ENCODE assay signal across 22 mouse cellular contexts in the genomic region with DNA sequence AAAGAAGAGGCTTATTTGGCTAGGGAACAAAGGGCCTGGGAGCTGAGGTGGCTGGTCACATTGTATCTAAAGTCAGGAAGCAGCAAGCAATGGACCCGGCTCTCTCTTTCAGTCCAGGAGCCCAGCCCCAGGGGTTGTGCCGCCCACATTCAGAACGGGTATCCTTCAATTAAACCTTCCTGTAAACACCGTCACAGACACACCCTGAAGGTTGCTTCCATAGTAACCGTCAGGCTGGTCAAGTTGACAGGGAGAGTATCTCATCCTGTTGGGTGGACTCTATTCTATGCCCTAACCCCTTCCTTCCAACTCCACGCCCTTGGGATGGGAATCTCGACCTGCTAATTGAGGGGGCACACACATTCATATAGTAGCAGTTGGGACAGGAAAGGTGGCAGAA.
"Had no signal": no experiment of that assay in that cellular context is flagged by ENCODE, and none has a peak within 500 bp of the region (broad histone marks: within the 10 kb centered on the region; RNA-seq: fewer than 3 reads in every experiment).

No protein-coding gene starts in this region.

- H3K9me3 ChIP-seq: heart, embryonic 13.5 days; hindbrain, embryonic 13.5 days; hindbrain, embryonic 15.5 days; limb, embryonic 13.5 days; limb, embryonic 15.5 days had no signal

- H3K27me3 ChIP-seq: heart, embryonic 15.5 days; hindbrain, embryonic 13.5 days; hindbrain, embryonic 15.5 days; limb, embryonic 15.5 days; liver, embryonic 12.5 days had no signal

- H3K36me3 ChIP-seq: heart, embryonic 13.5 days; heart, embryonic 15.5 days; hindbrain, embryonic 13.5 days; hindbrain, embryonic 15.5 days; limb, embryonic 13.5 days; limb, embryonic 15.5 days; liver, embryonic 12.5 days had no signal

- DNase-seq: gastrocnemius, postnatal 14 days; gastrocnemius, postnatal 36 days; heart, adult 11 months; heart, adult 2 months; heart, postnatal 14 days; heart, postnatal 36 days; kidney, adult 11 months; kidney, adult 2 months; kidney, postnatal 10 days; kidney, postnatal 25 days; kidney, postnatal 4 days; layer of hippocampus, adult 9-11 months; layer of hippocampus, postnatal 36 days; left cerebral cortex, postnatal 4 days had no signal

- H3K9ac ChIP-seq: heart, embryonic 13.5 days; heart, embryonic 15.5 days; hindbrain, embryonic 13.5 days; hindbrain, embryonic 15.5 days; limb, embryonic 13.5 days; limb, embryonic 15.5 days; liver, embryonic 12.5 days had no signal

- H3K4me3 ChIP-seq: heart, adult 2 months; heart, embryonic 13.5 days; heart, embryonic 15.5 days; hindbrain, embryonic 13.5 days; hindbrain, embryonic 15.5 days; limb, embryonic 13.5 days; limb, embryonic 15.5 days; liver, embryonic 12.5 days had no signal

- H3K4me1 ChIP-seq: heart, embryonic 13.5 days; heart, embryonic 15.5 days; limb, embryonic 13.5 days; limb, embryonic 15.5 days; liver, embryonic 12.5 days had no signal

- H3K27ac ChIP-seq: heart, adult 2 months; heart, embryonic 13.5 days; heart, embryonic 15.5 days; hindbrain, embryonic 13.5 days; hindbrain, embryonic 15.5 days; hindbrain, postnatal 0 days; limb, embryonic 13.5 days; limb, embryonic 15.5 days; liver, embryonic 12.5 days had no signal
